Mouse (Mus musculus): ENCODE measurements around the gene Pop4.

GRCm38 (mm10) chr7:38272551-38272950 lies 1.3 kb upstream of the Pop4 start:
- TF ChIP-seq ZC3H11A (IDR thresholded peaks at IDR 0.05; ENCODE audit: borderline replicate concordance, low read depth, low read length) (no peak), MAFK (IDR thresholded peaks at IDR 0.05; ENCODE audit: insufficient read depth, low read depth, low read length) (no peak), HCFC1 (IDR thresholded peaks at IDR 0.05; ENCODE audit: borderline replicate concordance, insufficient read depth, low read length) (no peak)

All from ES-E14 (cell line).